Mouse (Mus musculus) CH12.LX (cell line): ENCODE measurements at regions not wholly inside any gene's neighbourhood (a gene's known extent, or its start where the extent isn't known, plus 50 kb on each side); places are given as distances from the start of the nearest gene placed in this dataset.

Experiments used
- DNase-seq: peaks from one replicate; pipeline ENCODE4 v3.0.0-alpha.2; 2013; ENCODE audit errors: extremely low read depth
- H3K27ac ChIP-seq: 2 replicates; pipeline ENCODE4 v1.5.1; 2012; ENCODE audit warnings: low read depth, mild to moderate bottlenecking, control low read depth, moderate library complexity; ENCODE audit not compliant: insufficient read depth
- H3K27me3 ChIP-seq: replicated peaks from 2 replicates; pipeline ENCODE3; 2012; ENCODE audit warnings: inconsistent platforms
- H3K36me3 ChIP-seq, 2 experiments: replicated peaks in 1 of 2; 2 replicates each; pipeline versions ENCODE3 to v1.6.1; 2012; ENCODE audit warnings: inconsistent platforms in 1 of 2, low read length in 1 of 2, mild to moderate bottlenecking in 1 of 2, mixed read lengths in 1 of 2, moderate library complexity in 1 of 2; ENCODE audit not compliant: control insufficient read depth in 1 of 2, insufficient read depth in 1 of 2
- H3K4me1 ChIP-seq, 2 experiments: 2 replicates each; pipeline ENCODE4 v1.6.1; 2012; ENCODE audit warnings: inconsistent platforms in 1 of 2, moderate library complexity in 1 of 2; ENCODE audit not compliant: insufficient read depth in 2 of 2, control insufficient read depth in 1 of 2
- H3K4me2 ChIP-seq: 2 replicates; pipeline ENCODE4 v1.6.1; 2012; ENCODE audit warnings: low read depth, mild to moderate bottlenecking, control low read depth; ENCODE audit not compliant: poor library complexity, insufficient read depth, severe bottlenecking
- H3K4me3 ChIP-seq, 3 experiments: fragments of 150-350 bp in 1 of 3; sonication (generic) in 1 of 3; replicated peaks in 1 of 3; 2 replicates each; pipeline versions ENCODE3 to v1.5.1; 2011 to 2012; ENCODE audit warnings: low read depth in 2 of 3, low read length in 2 of 3, mild to moderate bottlenecking in 2 of 3, moderate library complexity in 2 of 3, control low read depth in 1 of 3, improper control_type of control experiment in 1 of 3, inconsistent platforms in 1 of 3, mixed read lengths in 1 of 3; ENCODE audit not compliant: poor library complexity in 1 of 3
- H3K79me2 ChIP-seq: replicated peaks from 2 replicates; pipeline ENCODE4 v1.6.1; 2012; ENCODE audit warnings: mild to moderate bottlenecking, moderate library complexity; ENCODE audit not compliant: control insufficient read depth, poor library complexity, insufficient read depth, severe bottlenecking; ENCODE audit errors: extremely low read depth
- H3K9ac ChIP-seq: 2 replicates; pipeline ENCODE4 v1.6.1; 2012; ENCODE audit warnings: low read depth, mild to moderate bottlenecking, control low read depth, moderate library complexity; ENCODE audit not compliant: insufficient read depth
- H3K9me3 ChIP-seq: replicated peaks from 2 replicates; pipeline ENCODE3; 2012; ENCODE audit warnings: low read length, inconsistent platforms, mixed read lengths
- BHLHE40 ChIP-seq: IDR thresholded peaks from 2 replicates; pipeline ENCODE4 v1.6.1; 2011; ENCODE audit warnings: mild to moderate bottlenecking, low read depth, low read length, improper control_type of control experiment
- CHD2 ChIP-seq: IDR thresholded peaks from 2 replicates; pipeline ENCODE4 v1.6.1; 2011; ENCODE audit warnings: low read length, improper control_type of control experiment
- CTCF ChIP-seq, 2 experiments: IDR thresholded peaks in 1 of 2; conservative IDR thresholded peaks in 1 of 2; 2 replicates each; pipeline ENCODE4 v1.5.1; 2011 to 2012; ENCODE audit warnings: low read depth in 2 of 2, low read length in 2 of 2, improper control_type of control experiment in 1 of 2, inconsistent platforms in 1 of 2, mild to moderate bottlenecking in 1 of 2, moderate library complexity in 1 of 2
- ELF1 ChIP-seq: IDR thresholded peaks from 2 replicates; pipeline ENCODE4 v1.6.1; 2014; ENCODE audit warnings: low read depth, mild to moderate bottlenecking, inconsistent platforms, low read length, improper control_type of control experiment
- EP300 ChIP-seq: IDR thresholded peaks from 2 replicates; pipeline ENCODE4 v1.6.1; 2011; ENCODE audit warnings: low read length, improper control_type of control experiment
- HCFC1 ChIP-seq: IDR thresholded peaks from 2 replicates; pipeline ENCODE4 v1.6.1; 2012; ENCODE audit warnings: low read depth, mild to moderate bottlenecking, inconsistent platforms, low read length, improper control_type of control experiment
- IRF4 ChIP-seq: IDR thresholded peaks from 2 replicates; pipeline ENCODE4 v1.6.1; 2014; ENCODE audit warnings: low read depth, mild to moderate bottlenecking, inconsistent platforms, low read length, improper control_type of control experiment
- JUN ChIP-seq: IDR thresholded peaks from 2 replicates; pipeline ENCODE4 v1.6.1; 2011; ENCODE audit warnings: low read depth, mild to moderate bottlenecking, low read length, improper control_type of control experiment, moderate library complexity; ENCODE audit not compliant: insufficient read depth
- MAFK ChIP-seq: IDR thresholded peaks from 2 replicates; pipeline ENCODE4 v1.6.1; 2011; ENCODE audit warnings: low read length, improper control_type of control experiment; ENCODE audit not compliant: insufficient replicate concordance
- MAX ChIP-seq: IDR thresholded peaks from 2 replicates; pipeline ENCODE4 v1.6.1; 2011; ENCODE audit warnings: low read length, improper control_type of control experiment
- MEF2A ChIP-seq: IDR thresholded peaks from 2 replicates; pipeline ENCODE4 v1.6.1; 2014; ENCODE audit warnings: low read depth, mild to moderate bottlenecking, inconsistent platforms, low read length, improper control_type of control experiment, borderline replicate concordance
- NRF1 ChIP-seq: IDR thresholded peaks from 2 replicates; pipeline ENCODE4 v1.6.1; 2014; ENCODE audit warnings: low read depth, mild to moderate bottlenecking, inconsistent platforms, low read length, improper control_type of control experiment, moderate library complexity
- POLR2A ChIP-seq: IDR thresholded peaks from 2 replicates; pipeline ENCODE4 v1.6.1; 2011; ENCODE audit warnings: low read depth, mild to moderate bottlenecking, improper control_type of control experiment, low read length
- POLR2AphosphoS2 ChIP-seq: IDR thresholded peaks from 2 replicates; pipeline ENCODE4 v1.6.1; 2011; ENCODE audit warnings: low read depth, low read length, improper control_type of control experiment
- RAD21 ChIP-seq: IDR thresholded peaks from 2 replicates; pipeline ENCODE4 v1.6.1; 2011; ENCODE audit warnings: low read depth, mild to moderate bottlenecking, low read length, improper control_type of control experiment, moderate library complexity
- RCOR1 ChIP-seq: conservative IDR thresholded peaks from 2 replicates; pipeline ENCODE4 v1.6.1; 2012; ENCODE audit warnings: low read depth, mild to moderate bottlenecking, inconsistent platforms, low read length, improper control_type of control experiment
- SMC3 ChIP-seq: IDR thresholded peaks from 2 replicates; pipeline ENCODE4 v1.6.1; 2011; ENCODE audit warnings: low read depth, low read length, improper control_type of control experiment
- TBP ChIP-seq: conservative IDR thresholded peaks from 2 replicates; pipeline ENCODE4 v1.6.1; 2011; ENCODE audit warnings: low read depth, low read length, improper control_type of control experiment
- TCF12 ChIP-seq: IDR thresholded peaks from 2 replicates; pipeline ENCODE4 v1.6.1; 2014; ENCODE audit warnings: low read depth, mild to moderate bottlenecking, inconsistent platforms, low read length, improper control_type of control experiment
- ZKSCAN1 ChIP-seq: IDR thresholded peaks from 2 replicates; pipeline ENCODE4 v1.6.1; 2012; ENCODE audit warnings: low read depth, inconsistent platforms, low read length, improper control_type of control experiment, borderline replicate concordance
- ZMIZ1 ChIP-seq: IDR thresholded peaks from 2 replicates; pipeline ENCODE4 v1.6.1; 2012; ENCODE audit warnings: low read depth, mild to moderate bottlenecking, inconsistent platforms, low read length, improper control_type of control experiment
- dilution Hi-C: fragments of 300-500 bp; cut with MboI; formaldehyde crosslinking; loops from 2 replicates; pipeline ENCODE4 v1.14.3; 2020; ENCODE audit warnings: low sequenced_read_pairs; ENCODE audit not compliant: extremely low pct_unique_long_range_greater_than_20kb, extremely low pct_ligation_motif_present
- in situ Hi-C: fragments of 300-500 bp; cut with MboI; formaldehyde crosslinking; loops from 3 replicates; pipeline ENCODE4 v1.14.3; 2019; ENCODE audit warnings: low sequenced_read_pairs, low pct_ligation_motif_present, low pct_unique_long_range_greater_than_20kb, mixed read lengths

DNA sequence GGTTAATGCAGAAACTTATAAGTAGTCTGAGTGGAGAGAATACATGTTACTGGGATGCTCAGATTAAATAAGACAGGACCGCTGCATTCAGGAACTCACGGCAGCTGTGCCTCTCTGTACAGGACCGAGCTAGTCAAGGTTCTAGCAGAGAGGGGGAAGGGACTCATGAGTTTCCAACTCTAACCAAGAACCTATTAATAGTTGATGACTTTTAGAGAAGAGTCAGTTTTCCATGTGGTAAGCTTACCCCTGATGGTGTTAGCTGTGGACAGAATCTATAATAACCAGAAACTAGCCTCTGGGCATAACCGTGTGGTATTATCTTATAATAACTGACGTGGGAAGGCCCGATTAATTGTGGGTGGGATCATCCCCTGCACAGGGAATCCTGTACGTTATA lies 316.2 kb downstream of the Gadd45g start:
- peak; percentile 41 for DNase-seq
- Histone ChIP-seq H3K4me1 (peaks cover 4 to 52% of the 10 kb centered on the region in 2 experiments; a peak in 3 of 4 replicates), H3K79me2 (no peaks in the 10 kb centered on the region), H3K4me2 (no peak overlapping the region), H3K9me3 (no peaks in the 10 kb centered on the region), H3K4me3 (no peak overlapping the region), H3K36me3 (no peaks in the 10 kb centered on the region), H3K27ac (no peak overlapping the region), H3K9ac (no peak overlapping the region), H3K27me3 (no peaks in the 10 kb centered on the region)
- no peak for TF ChIP-seq ZKSCAN1
- TF ChIP-seq ZMIZ1 = no peak
- TF ChIP-seq JUN = no peak
- TF ChIP-seq RCOR1 = no peak
- TF ChIP-seq MEF2A = peak; percentile 89
- TF ChIP-seq IRF4 = 0 out of 2 replicates have a peak, but pooled peaks have one; percentile 18
- TF ChIP-seq POLR2A = no peak
- TF ChIP-seq BHLHE40 = peak; percentile 27; the same call in 1 of the 2 replicates
- TF ChIP-seq EP300 = peak; percentile 56
- no peak for TF ChIP-seq MAFK
- TF ChIP-seq SMC3 = no peak
- TF ChIP-seq TCF12 = 0 out of 2 replicates have a peak, but pooled peaks have one; percentile 28
- TF ChIP-seq CHD2 = peak; percentile 59
- no peak for TF ChIP-seq TBP
- in situ Hi-C loops (no loop called here), dilution Hi-C loops (no loop called here)

DNA sequence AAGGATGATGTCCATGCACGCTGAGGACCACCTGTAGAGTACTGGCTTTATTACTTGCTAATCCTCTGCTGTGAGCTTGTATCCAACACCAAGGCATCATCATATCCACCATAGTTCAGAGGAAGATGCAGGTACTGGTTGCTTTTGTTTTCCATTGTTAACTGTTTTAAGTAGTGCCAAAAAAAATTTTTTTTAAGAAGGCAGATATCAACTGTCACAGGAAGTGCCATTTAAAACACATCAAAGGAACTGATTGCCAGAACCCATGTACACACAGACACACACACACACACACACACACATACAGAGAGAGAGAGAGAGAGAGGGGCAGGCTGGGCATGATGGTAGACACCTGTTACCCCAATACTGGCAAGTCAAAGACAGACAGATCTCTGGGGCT lies 319.1 kb downstream of the Gadd45g start:
- no peaks in the 10 kb centered on the region for H3K36me3 ChIP-seq
- H3K79me2 ChIP-seq = no peaks in the 10 kb centered on the region
- in situ Hi-C loops = no loop called here
- peaks cover 2 to 50% of the 10 kb centered on the region in 2 experiments; a peak in 3 of 4 replicates for H3K4me1 ChIP-seq
- dilution Hi-C loops = no loop called here
- DNase-seq = no peak
- H3K27ac ChIP-seq = no peak overlapping the region
- no peak overlapping the region for H3K4me2 ChIP-seq
- no peak overlapping the region for H3K4me3 ChIP-seq
- H3K9me3 ChIP-seq = no peaks in the 10 kb centered on the region
- TF ChIP-seq TCF12 (no peak), CHD2 (no peak), RAD21 (no peak), POLR2AphosphoS2 (no peak), NRF1 (no peak), CTCF (conservative IDR thresholded peaks at IDR 0.05 in 1 of 2, IDR thresholded peaks at IDR 0.05 in 1 of 2; ENCODE audit: low read depth in 2 of 2, low read length in 2 of 2) (no peak), BHLHE40 (no peak), MAX (no peak), ELF1 (no peak), IRF4 (no peak), HCFC1 (no peak)
- no peaks in the 10 kb centered on the region for H3K27me3 ChIP-seq
- no peak overlapping the region for H3K9ac ChIP-seq
